Mouse (Mus musculus): Measurements from ENCODE around the gene Tas2r144. TPM values are rescaled to one million over a fixed set of nuclear protein-coding genes. Genes with fewer than 3 reads are reported as not detected.

Gene Tas2r144
- total and polyA plus RNA-seq, 2 experiments from 2014 or later, result not detected

GRCm38 (mm10) chr6:42253103-42253502 lies 38.0 kb downstream of the Tas2r144 start:
- Histone ChIP-seq H3K4me2 (ENCODE audit: low read depth, low read length) (no peak overlapping the region), H3K27me3 (ENCODE audit: control insufficient read depth, insufficient read depth, low read length) (no peaks in the 10 kb centered on the region), H3K9ac (replicated peaks; ENCODE audit: low read depth, low read length) (no peak overlapping the region), H3K4me1 (ENCODE audit: control insufficient read depth, insufficient read depth) (no peaks in the 10 kb centered on the region), H3K27ac (ENCODE audit: low read depth) (no peak overlapping the region), H3K4me3 (ENCODE audit: low read depth, low read length) (no peak overlapping the region), H3K36me3 (replicated peaks; ENCODE audit: control insufficient read depth, insufficient read depth, low read length) (no peaks in the 10 kb centered on the region), H3K9me3 (replicated peaks; ENCODE audit: control insufficient read depth, low read length) (no peaks in the 10 kb centered on the region)
- WGBS, result 61% methylated on average over 2 of the region's 2 CpGs
- no peak for ATAC-seq (ENCODE audit: insufficient read depth, low read depth)
- DNase-seq (ENCODE audit: low spot score), result no peak
- TF ChIP-seq EP300 (IDR thresholded peaks at IDR 0.05; ENCODE audit: low read depth), result no peak
- TF ChIP-seq CTCF (IDR thresholded peaks at IDR 0.05; ENCODE audit: low read depth), result no peak

DNA sequence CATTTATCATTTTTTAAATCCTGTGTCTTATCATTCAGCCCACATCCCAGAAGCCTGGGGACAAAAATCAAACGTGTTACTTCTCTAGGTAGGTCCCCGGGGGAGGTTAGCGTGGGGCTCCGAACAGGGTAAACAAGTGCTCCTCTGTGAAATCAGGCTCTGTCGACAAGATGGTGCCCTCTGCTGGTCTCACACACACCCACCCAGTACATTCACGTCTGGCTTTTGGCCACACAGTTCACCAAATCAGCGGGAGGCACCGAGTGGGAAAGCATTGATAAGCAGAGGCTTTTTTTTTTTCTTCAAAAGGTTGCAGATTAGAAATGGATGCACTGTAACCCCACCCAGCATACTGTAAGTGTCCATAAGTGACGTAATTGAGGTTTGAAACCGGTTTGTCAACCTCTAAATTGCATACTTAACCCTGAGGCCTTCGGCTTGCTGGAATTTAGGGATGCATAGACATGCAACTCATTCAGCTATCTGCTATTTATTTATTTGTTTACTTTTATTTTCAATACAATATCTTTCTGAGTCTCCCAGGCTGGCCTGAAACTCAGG lies 42.3 kb downstream of the Tas2r144 start:
- no peak for ATAC-seq (ENCODE audit: insufficient read depth, low read depth)

DNA sequence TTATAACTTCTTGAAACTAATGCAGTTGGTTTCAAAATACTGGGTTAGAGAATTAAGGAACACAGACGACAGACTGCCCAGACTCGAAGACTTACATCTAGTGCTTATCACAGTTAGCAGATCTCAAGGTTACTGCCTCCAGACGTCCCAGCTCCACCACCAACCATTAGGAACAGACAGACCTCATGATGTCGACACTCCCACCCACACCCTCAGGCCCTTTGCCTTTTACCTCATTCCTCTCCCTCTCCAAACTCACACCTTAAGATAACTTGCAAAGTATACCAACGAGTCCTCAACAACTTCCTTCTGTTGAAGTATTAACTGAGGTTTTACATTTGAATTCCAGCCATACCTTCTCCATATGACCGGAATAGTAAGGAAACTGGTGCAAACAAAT lies 45.3 kb downstream of the Tas2r144 start:
- DNase-seq (ENCODE audit: low spot score), result no peak
- WGBS, result 36% methylated on average over 6 of the region's 6 CpGs
- Histone ChIP-seq H3K36me3 (replicated peaks; ENCODE audit: control insufficient read depth, insufficient read depth, low read length) (no peaks in the 10 kb centered on the region), H3K9ac (replicated peaks; ENCODE audit: low read depth, low read length) (no peak overlapping the region), H3K27me3 (ENCODE audit: control insufficient read depth, insufficient read depth, low read length) (no peaks in the 10 kb centered on the region), H3K27ac (ENCODE audit: low read depth) (no peak overlapping the region), H3K4me2 (ENCODE audit: low read depth, low read length) (no peak overlapping the region), H3K9me3 (replicated peaks; ENCODE audit: control insufficient read depth, low read length) (no peaks in the 10 kb centered on the region), H3K4me1 (ENCODE audit: control insufficient read depth, insufficient read depth) (no peaks in the 10 kb centered on the region), H3K4me3 (ENCODE audit: low read depth, low read length) (no peak overlapping the region)
- TF ChIP-seq EP300 (IDR thresholded peaks at IDR 0.05; ENCODE audit: low read depth), result no peak
- no peak for TF ChIP-seq CTCF (IDR thresholded peaks at IDR 0.05; ENCODE audit: low read depth)
- no peak for ATAC-seq (ENCODE audit: insufficient read depth, low read depth)

More for the DNA sequence above, 42.3 kb downstream of the Tas2r144 start:
- Histone ChIP-seq H3K4me2 (ENCODE audit: low read depth, low read length) (no peak overlapping the region), H3K36me3 (replicated peaks; ENCODE audit: control insufficient read depth, insufficient read depth, low read length) (no peaks in the 10 kb centered on the region), H3K4me1 (ENCODE audit: control insufficient read depth, insufficient read depth) (no peaks in the 10 kb centered on the region), H3K27me3 (ENCODE audit: control insufficient read depth, insufficient read depth, low read length) (no peaks in the 10 kb centered on the region), H3K4me3 (ENCODE audit: low read depth, low read length) (no peak overlapping the region), H3K9ac (replicated peaks; ENCODE audit: low read depth, low read length) (no peak overlapping the region), H3K27ac (ENCODE audit: low read depth) (no peak overlapping the region), H3K9me3 (replicated peaks; ENCODE audit: control insufficient read depth, low read length) (no peaks in the 10 kb centered on the region)
- TF ChIP-seq CTCF (IDR thresholded peaks at IDR 0.05; ENCODE audit: low read depth), result peak; percentile 59
- no peak for TF ChIP-seq EP300 (IDR thresholded peaks at IDR 0.05; ENCODE audit: low read depth)
- peak; percentile 23 for DNase-seq (ENCODE audit: low spot score)
- WGBS, result 16% methylated on average over 11 of the region's 11 CpGs

GRCm38 (mm10) chr6:42261524-42262170 lies 46.5 kb downstream of the Tas2r144 start, which contains the start of gene Tmem139:
Gene Tmem139 (plus strand): TSS chr6:42261970.
- 17% methylated on average over 20 of the region's 20 CpGs for WGBS
- ATAC-seq (ENCODE audit: insufficient read depth, low read depth), result no peak
- no peak within 1 kb of the TSS for H3K9ac ChIP-seq (replicated peaks; ENCODE audit: low read depth, low read length)

DNA sequence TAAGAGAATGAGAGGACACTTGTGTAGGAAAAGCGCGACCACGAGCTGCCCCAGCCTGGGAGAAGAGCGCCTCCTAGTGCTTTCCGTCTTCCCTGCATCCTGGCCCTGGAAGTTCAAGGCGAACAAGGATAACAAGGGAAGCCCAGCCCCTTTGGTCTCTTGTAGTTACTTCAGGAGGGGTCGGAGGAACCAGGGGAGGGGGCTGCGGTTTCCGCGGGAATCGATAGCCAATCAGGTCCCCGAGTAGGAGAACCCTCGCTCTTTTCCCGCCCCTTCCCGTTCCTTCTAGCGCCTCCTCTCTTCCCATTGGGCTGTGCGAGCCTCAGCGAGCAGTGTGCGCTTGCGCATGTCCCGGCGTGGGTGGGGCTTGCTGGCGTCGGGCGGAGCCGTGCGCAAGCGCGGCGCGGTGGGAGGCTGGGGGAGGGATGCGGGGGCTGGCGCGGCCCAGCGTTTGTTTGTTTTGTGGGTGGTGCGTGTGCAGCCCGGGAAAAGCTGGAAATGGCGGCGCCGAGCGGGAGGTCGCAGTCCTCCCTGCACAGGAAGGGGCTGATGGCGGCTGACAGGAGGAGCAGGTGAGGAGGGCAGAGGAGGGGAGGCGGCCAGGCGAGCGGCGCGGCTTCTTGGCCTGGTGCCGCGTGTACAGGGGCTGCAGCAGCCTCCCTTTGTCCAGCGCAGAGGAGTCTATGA lies 49.6 kb downstream of the Tas2r144 start, which contains the start of gene Casp2:
Gene Casp2, plus strand, starts transcription at position 360 of the 687 bp plus-strand sequence.
- TF ChIP-seq CTCF (IDR thresholded peaks at IDR 0.05; ENCODE audit: low read depth), result peak; percentile 96
- TF ChIP-seq EP300 (IDR thresholded peaks at IDR 0.05; ENCODE audit: low read depth), result no peak
- H3K36me3 ChIP-seq (replicated peaks; ENCODE audit: control insufficient read depth, insufficient read depth, low read length), result peaks cover 25% of the 10 kb centered on the region
- peak; percentile 99 for ATAC-seq (ENCODE audit: insufficient read depth, low read depth)
- H3K4me1 ChIP-seq (ENCODE audit: control insufficient read depth, insufficient read depth), result peaks cover 11% of the 10 kb centered on the region
- H3K27me3 ChIP-seq (ENCODE audit: control insufficient read depth, insufficient read depth, low read length), result no peaks in the 10 kb centered on the region
- H3K9me3 ChIP-seq (replicated peaks; ENCODE audit: control insufficient read depth, low read length), result no peaks in the 10 kb centered on the region
- peak within 1 kb of the TSS; percentile 81 for H3K9ac ChIP-seq (replicated peaks; ENCODE audit: low read depth, low read length)
- H3K4me2 ChIP-seq (ENCODE audit: low read depth, low read length), result peak within 1 kb of the TSS; percentile 79
- WGBS, result under 1% methylated on average over 47 of the region's 51 CpGs
- peak; percentile 99 for DNase-seq (ENCODE audit: low spot score)
- H3K27ac ChIP-seq (ENCODE audit: low read depth), result peak within 1 kb of the TSS; percentile 85
- peak within 1 kb of the TSS; percentile 81 for H3K4me3 ChIP-seq (ENCODE audit: low read depth, low read length)

More at GRCm38 (mm10) chr6:42261524-42262170, 46.5 kb downstream of the Tas2r144 start, which contains the start of gene Tmem139:
- Histone ChIP-seq H3K27ac (ENCODE audit: low read depth) (no peak within 1 kb of the TSS), H3K9me3 (replicated peaks; ENCODE audit: control insufficient read depth, low read length) (no peaks in the 10 kb centered on the region), H3K4me1 (ENCODE audit: control insufficient read depth, insufficient read depth) (peaks cover 8% of the 10 kb centered on the region), H3K27me3 (ENCODE audit: control insufficient read depth, insufficient read depth, low read length) (no peaks in the 10 kb centered on the region), H3K4me2 (ENCODE audit: low read depth, low read length) (peak within 1 kb of the TSS; percentile 3; the same call in 1 of the 2 replicates), H3K36me3 (replicated peaks; ENCODE audit: control insufficient read depth, insufficient read depth, low read length) (no peaks in the 10 kb centered on the region), H3K4me3 (ENCODE audit: low read depth, low read length) (no peak within 1 kb of the TSS)
- DNase-seq (ENCODE audit: low spot score), result no peak
- TF ChIP-seq CTCF (IDR thresholded peaks at IDR 0.05; ENCODE audit: low read depth) (no peak), EP300 (IDR thresholded peaks at IDR 0.05; ENCODE audit: low read depth) (no peak)

Other genes starting within 250 kb of the Tas2r144 start
- not detected in 2 replicates for gene Sval3, start 247.2 kb upstream of the Tas2r144 start, total RNA-seq (2014; rRNA removed; ENCODE audit: low replicate concordance)
- gene Sval3, start 247.2 kb upstream of the Tas2r144 start, polyA plus RNA-seq (2015; fragmentation: Nextera tagmentation; extraction: Ambion mirVana), result not detected in 2 replicates
- gene Sva, start 176.9 kb upstream of the Tas2r144 start, total RNA-seq (2014; rRNA removed; ENCODE audit: low replicate concordance), result not detected in 2 replicates
- gene Sva, start 176.9 kb upstream of the Tas2r144 start, polyA plus RNA-seq (2015; fragmentation: Nextera tagmentation; extraction: Ambion mirVana), result not detected in 2 replicates
- gene Tas2r139, start 74.4 kb upstream of the Tas2r144 start, total RNA-seq (2014; rRNA removed; ENCODE audit: low replicate concordance), result not detected in 2 replicates
- gene Tas2r139, start 74.4 kb upstream of the Tas2r144 start, polyA plus RNA-seq (2015; fragmentation: Nextera tagmentation; extraction: Ambion mirVana), result not detected in 2 replicates
- gene Gstk1, start 30.6 kb downstream of the Tas2r144 start, total RNA-seq (2014; rRNA removed; ENCODE audit: low replicate concordance), result 27.8 and 32.4 TPM in 2 replicates
- 23.6 and 25.4 TPM in 2 replicates for gene Gstk1, start 30.6 kb downstream of the Tas2r144 start, polyA plus RNA-seq (2015; fragmentation: Nextera tagmentation; extraction: Ambion mirVana)
- not detected in 2 replicates for gene Tmem139, start 46.6 kb downstream of the Tas2r144 start, total RNA-seq (2014; rRNA removed; ENCODE audit: low replicate concordance)
- gene Tmem139, start 46.6 kb downstream of the Tas2r144 start, polyA plus RNA-seq (2015; fragmentation: Nextera tagmentation; extraction: Ambion mirVana), result 0.10 and 0.26 TPM in 2 replicates
- gene Casp2, start 49.7 kb downstream of the Tas2r144 start, total RNA-seq (2014; rRNA removed; ENCODE audit: low replicate concordance), result 25.8 and 39.6 TPM in 2 replicates
- gene Casp2, start 49.7 kb downstream of the Tas2r144 start, polyA plus RNA-seq (2015; fragmentation: Nextera tagmentation; extraction: Ambion mirVana), result 14.9 and 15.2 TPM in 2 replicates
- gene Clcn1, start 71.4 kb downstream of the Tas2r144 start, total RNA-seq (2014; rRNA removed; ENCODE audit: low replicate concordance), result 0.04 TPM in 1 of 2 replicates, not detected in the other
- gene Clcn1, start 71.4 kb downstream of the Tas2r144 start, polyA plus RNA-seq (2015; fragmentation: Nextera tagmentation; extraction: Ambion mirVana), result 0.44 and 0.64 TPM in 2 replicates
- gene Fam131b, start 109.3 kb downstream of the Tas2r144 start, total RNA-seq (2014; rRNA removed; ENCODE audit: low replicate concordance), result 0.88 and 1.4 TPM in 2 replicates
- 0.08 TPM in 2 replicates for gene Fam131b, start 109.3 kb downstream of the Tas2r144 start, polyA plus RNA-seq (2015; fragmentation: Nextera tagmentation; extraction: Ambion mirVana)
- gene Zyx, start 134.3 kb downstream of the Tas2r144 start, total RNA-seq (2014; rRNA removed; ENCODE audit: low replicate concordance), result 96.2 and 140 TPM in 2 replicates
- 86.4 and 89.9 TPM in 2 replicates for gene Zyx, start 134.3 kb downstream of the Tas2r144 start, polyA plus RNA-seq (2015; fragmentation: Nextera tagmentation; extraction: Ambion mirVana)
- 0.35 TPM in 1 of 2 replicates, not detected in the other for gene Epha1, start 157.9 kb downstream of the Tas2r144 start, total RNA-seq (2014; rRNA removed; ENCODE audit: low replicate concordance)
- gene Epha1, start 157.9 kb downstream of the Tas2r144 start, polyA plus RNA-seq (2015; fragmentation: Nextera tagmentation; extraction: Ambion mirVana), result 0.33 and 0.48 TPM in 2 replicates
- gene Tas2r143, start 184.9 kb downstream of the Tas2r144 start, total RNA-seq (2014; rRNA removed; ENCODE audit: low replicate concordance), result not detected in 2 replicates
- not detected in 2 replicates for gene Tas2r143, start 184.9 kb downstream of the Tas2r144 start, polyA plus RNA-seq (2015; fragmentation: Nextera tagmentation; extraction: Ambion mirVana)
- not detected in 2 replicates for gene Tas2r135, start 190.1 kb downstream of the Tas2r144 start, total RNA-seq (2014; rRNA removed; ENCODE audit: low replicate concordance)
- gene Tas2r135, start 190.1 kb downstream of the Tas2r144 start, polyA plus RNA-seq (2015; fragmentation: Nextera tagmentation; extraction: Ambion mirVana), result not detected in 2 replicates
- not detected in 2 replicates for gene Tas2r126, start 219.2 kb downstream of the Tas2r144 start, total RNA-seq (2014; rRNA removed; ENCODE audit: low replicate concordance)
- gene Tas2r126, start 219.2 kb downstream of the Tas2r144 start, polyA plus RNA-seq (2015; fragmentation: Nextera tagmentation; extraction: Ambion mirVana), result not detected in 2 replicates
- not detected in 2 replicates for gene Olfr458, start 249.9 kb downstream of the Tas2r144 start, total RNA-seq (2014; rRNA removed; ENCODE audit: low replicate concordance)
- gene Olfr458, start 249.9 kb downstream of the Tas2r144 start, polyA plus RNA-seq (2015; fragmentation: Nextera tagmentation; extraction: Ambion mirVana), result not detected in 2 replicates

Measured in heart, postnatal 0 days (tissue).